In the genomic region with DNA sequence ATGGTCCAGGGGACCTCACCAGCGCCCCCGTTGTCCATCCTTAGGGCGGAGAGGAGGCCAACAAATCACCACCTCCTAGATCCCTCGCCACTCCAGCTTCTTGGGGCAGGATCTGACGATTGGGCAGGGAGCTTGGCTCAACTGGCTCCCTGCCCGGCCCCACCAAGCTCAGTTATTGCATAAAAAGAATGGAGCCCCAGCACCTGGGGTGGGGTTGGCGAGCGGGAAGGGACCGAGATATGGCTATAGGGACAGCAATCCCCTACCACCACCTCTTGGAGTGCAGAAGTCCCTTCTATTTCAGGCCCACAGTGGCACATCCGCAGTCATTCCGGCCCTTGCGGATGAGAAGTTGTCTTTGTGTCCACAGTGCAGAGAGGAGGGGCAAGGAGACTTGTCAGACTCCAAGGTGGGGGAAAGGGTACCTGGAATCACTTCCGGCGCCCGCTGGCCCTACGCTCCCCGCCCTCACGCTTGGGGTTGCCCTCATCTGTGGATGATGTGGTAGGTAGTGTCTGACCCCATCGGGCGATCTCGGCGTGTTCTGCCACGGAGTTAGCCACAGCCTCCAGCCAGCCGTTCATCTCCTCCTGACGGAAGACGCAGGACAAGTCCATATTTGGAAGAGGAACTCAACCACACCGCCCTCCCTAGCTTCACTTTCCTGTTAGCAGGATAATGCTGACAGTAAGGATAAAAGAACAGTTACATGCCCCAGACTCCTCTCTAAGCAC, we compare ENCODE assay signal across 8 mouse cellular contexts. TPM values are rescaled to one million over a fixed set of nuclear protein-coding genes. Genes with fewer than 3 reads are reported as not detected.
DNase-seq lines count a peak whose midpoint lies in the region; ATAC-seq and TF ChIP-seq lines count a peak whose summit lies in the region.

Gm20479 (minus strand) TSS at position 559 of the 734 bp plus-strand sequence.

- H3K9ac ChIP-seq in forebrain, embryonic 14.5 days (ENCODE audit: low read length): peak within 1 kb of the TSS; percentile 30; the same call in 1 of the 2 replicates

- WGBS in forebrain, embryonic 14.5 days: 5% methylated on average over 26 of the region's 27 CpGs
- whole genome bisulfite sequencing in kidney, adult 2 months: 8% methylated on average over 27 of the region's 27 CpGs

- no peaks in the 10 kb centered on the region for H3K9me3 ChIP-seq in forebrain, embryonic 14.5 days (replicated peaks; ENCODE audit: control insufficient read depth, low read length)

- no peak for ATAC-seq in forebrain, embryonic 14.5 days

- peaks cover 21% of the 10 kb centered on the region for H3K27me3 ChIP-seq in forebrain, embryonic 14.5 days (replicated peaks; ENCODE audit: control insufficient read depth, insufficient read depth, low read length)
- H3K27me3 ChIP-seq in kidney, adult 2 months (replicated peaks; ENCODE audit: control insufficient read depth, insufficient read depth, low read length): no peaks in the 10 kb centered on the region

- DNase-seq in spleen, postnatal 36 days (ENCODE audit: low spot score in 2 of 2): peak; percentile 22 to 36
- no peak for DNase-seq in spleen, postnatal 10 days (ENCODE audit: low spot score in 2 of 2)
- DNase-seq in forebrain, embryonic 14.5 days (ENCODE audit: low spot score): no peak
- peak; percentile 54 for DNase-seq in kidney, adult 2 months
- peak; percentile 43 for DNase-seq in lung, postnatal 36 days
- DNase-seq in adipocyte (ENCODE audit: low spot score): no peak
- no peak for DNase-seq in layer of hippocampus, postnatal 10 days (ENCODE audit: low spot score in 2 of 2)
- no peak for DNase-seq in adrenal gland, postnatal 10 days

- H3K4me3 ChIP-seq in forebrain, embryonic 14.5 days (ENCODE audit: low read depth, low read length): peak within 1 kb of the TSS; percentile 72
- H3K4me3 ChIP-seq in kidney, adult 2 months (ENCODE audit: insufficient read depth, low read depth, low read length): peak within 1 kb of the TSS; percentile 86

- no peak for TF ChIP-seq CTCF in kidney, adult 2 months (conservative IDR thresholded peaks at IDR 0.05; ENCODE audit: insufficient read depth, insufficient read length, low read depth, low read length)

- H3K27ac ChIP-seq in forebrain, embryonic 14.5 days (ENCODE audit: low read depth, low read length): no peak within 1 kb of the TSS; the same call in 1 of the 2 replicates
- peak within 1 kb of the TSS; percentile 47 for H3K27ac ChIP-seq in kidney, adult 2 months (ENCODE audit: insufficient read depth, low read depth, low read length)

- peak within 1 kb of the TSS; percentile 67 for H3K4me2 ChIP-seq in forebrain, embryonic 14.5 days (ENCODE audit: low read length)

- TF ChIP-seq POLR2A in kidney, adult 2 months (IDR thresholded peaks at IDR 0.05; ENCODE audit: low read depth, low read length): no peak

- peaks cover 16% of the 10 kb centered on the region for H3K4me1 ChIP-seq in forebrain, embryonic 14.5 days (ENCODE audit: control insufficient read depth, insufficient read depth, low read length)
- H3K4me1 ChIP-seq in kidney, adult 2 months (ENCODE audit: control insufficient read depth, insufficient read depth, low read length): no peaks in the 10 kb centered on the region; the same call in 1 of the 2 replicates

- H3K36me3 ChIP-seq in forebrain, embryonic 14.5 days (ENCODE audit: control insufficient read depth, insufficient read depth, low read length): peaks cover 16% of the 10 kb centered on the region
- no peaks in the 10 kb centered on the region for H3K36me3 ChIP-seq in kidney, adult 2 months (ENCODE audit: control insufficient read depth, insufficient read depth, low read length)

RNA-seq across cellular contexts. Expression of gene Gm20479, which starts in this region (rescaled TPM):
- polyA plus RNA-seq in forebrain, embryonic 14.5 days (2014; fragmentation: Nextera tagmentation; extraction: Ambion mirVana): 0.38 TPM in 1 of 2 replicates, not detected in the other
- 0.39 TPM in 1 of 2 replicates, not detected in the other for polyA plus RNA-seq in kidney, adult 2 months (2012; rRNA removed)
- total RNA-seq in layer of hippocampus, postnatal 10 days (2021): not detected
- total RNA-seq in adrenal gland, postnatal 10 days (2021): 1 to 10 TPM in 1 of 2 experiments, not detected in 1; 2.5 TPM

Comparison
In these comparisons a context has a peak if more than half of its experiments do, and no peak if none do; other contexts are left out.
1. DNase-seq: peak in spleen, postnatal 36 days (2 of 2) and lung, postnatal 36 days (single experiment); none in spleen, postnatal 10 days (0 of 2), forebrain, embryonic 14.5 days (single experiment), adipocyte (single experiment), layer of hippocampus, postnatal 10 days (0 of 2) and adrenal gland, postnatal 10 days (single experiment).
2. Peak in DNase-seq, H3K4me3 ChIP-seq and H3K27ac ChIP-seq in kidney, adult 2 months; RNA of the gene not detected or under 1 TPM.